Mouse (Mus musculus): ENCODE results near the gene Hist1h3g.

DNA sequence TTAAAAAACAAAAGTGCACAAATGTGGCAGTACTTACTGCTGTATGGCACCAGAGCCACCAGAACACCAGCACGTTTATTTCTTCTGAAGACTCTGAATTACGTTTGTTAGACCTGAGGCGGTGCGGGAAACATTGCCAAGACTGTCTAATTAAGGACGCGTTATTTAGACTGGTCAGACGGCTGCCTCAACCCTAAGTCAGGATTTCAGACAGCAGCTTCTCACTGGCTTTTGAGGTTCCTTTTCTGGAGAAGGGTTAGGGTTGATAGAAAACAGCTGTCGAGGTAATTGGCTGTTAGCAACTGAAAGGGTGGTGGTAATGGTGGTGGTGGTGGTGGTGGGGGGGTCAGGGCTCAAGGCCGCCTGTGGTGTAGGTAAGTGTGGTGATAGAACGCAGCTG lies 36.6 kb upstream of the Hist1h3g start:
- TF ChIP-seq CTCF (conservative IDR thresholded peaks at IDR 0.05; ENCODE audit: low read length), result no peak
- TF ChIP-seq NANOG (IDR thresholded peaks at IDR 0.05; ENCODE audit: borderline replicate concordance, low read length), result no peak

Measured in E14TG2a.4 (cell line).